Mouse (Mus musculus) ovary, postnatal 36 days (tissue): ENCODE data around the gene Pls1.
A peak's percentile ranks its signal among the peaks of the same experiment; 100 is the strongest.

Experiments used
- DNase-seq: peaks from one replicate; pipeline ENCODE4 v3.0.0; 2022; ENCODE audit warnings: low spot score, mixed read lengths

The Pls1 gene

GRCm38 (mm10) chr9:95844825-95845460, at the start of gene Pls1:
Gene Pls1, minus strand, starts transcription at chr9:95845311.
- DNase-seq = peak; percentile 84

GRCm38 (mm10) chr9:95882751-95883150, 37.6 kb upstream of the Pls1 start:
- DNase-seq = no peak

DNA sequence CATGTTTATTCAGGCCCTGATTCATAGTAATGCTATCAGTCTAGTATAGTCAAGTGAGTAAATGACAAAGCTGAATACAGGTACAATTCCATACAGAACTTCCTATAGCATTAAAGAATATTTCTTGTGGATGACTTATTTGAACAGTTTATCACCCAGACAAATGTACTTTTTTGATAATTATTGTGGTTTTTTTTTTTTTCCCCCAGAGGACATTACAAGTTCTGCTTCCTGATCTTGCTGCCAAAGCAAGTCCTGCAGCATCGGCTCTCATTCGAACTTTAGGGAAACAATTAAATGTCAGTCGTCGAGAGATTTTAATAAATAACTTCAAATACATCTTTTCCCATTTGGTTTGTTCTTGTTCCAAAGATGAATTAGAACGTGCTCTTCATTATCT, 33.1 kb upstream of the Pls1 start:
- DNase-seq = no peak

DNA sequence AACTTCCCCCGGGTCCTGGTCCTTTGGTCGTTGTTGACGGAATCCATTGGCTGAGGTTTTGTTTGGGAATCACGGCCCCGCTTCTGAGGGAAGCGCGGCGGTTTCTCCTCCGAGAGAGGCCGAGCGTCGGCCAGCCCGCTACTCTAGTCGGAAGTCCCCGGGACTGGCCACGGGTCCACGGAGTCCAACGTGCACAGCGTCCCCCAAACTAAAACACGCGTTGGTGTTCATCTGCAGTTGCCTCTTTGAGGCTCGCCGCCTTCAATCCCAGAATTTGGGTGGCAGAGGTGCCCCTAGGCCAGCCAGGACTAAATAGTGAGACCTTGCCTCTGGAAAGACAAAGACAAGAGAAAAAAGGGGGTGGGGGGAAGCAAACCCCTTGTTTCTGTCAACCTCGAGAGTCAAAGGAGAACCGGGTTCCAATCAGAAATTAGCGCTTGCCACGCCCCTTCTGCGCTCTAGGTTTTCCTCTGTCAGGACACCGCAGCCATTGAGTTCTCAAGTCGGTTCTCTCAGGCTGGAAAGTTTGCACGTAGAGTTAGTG, 13.0 kb upstream of the Pls1 start:
- no peak for DNase-seq

DNA sequence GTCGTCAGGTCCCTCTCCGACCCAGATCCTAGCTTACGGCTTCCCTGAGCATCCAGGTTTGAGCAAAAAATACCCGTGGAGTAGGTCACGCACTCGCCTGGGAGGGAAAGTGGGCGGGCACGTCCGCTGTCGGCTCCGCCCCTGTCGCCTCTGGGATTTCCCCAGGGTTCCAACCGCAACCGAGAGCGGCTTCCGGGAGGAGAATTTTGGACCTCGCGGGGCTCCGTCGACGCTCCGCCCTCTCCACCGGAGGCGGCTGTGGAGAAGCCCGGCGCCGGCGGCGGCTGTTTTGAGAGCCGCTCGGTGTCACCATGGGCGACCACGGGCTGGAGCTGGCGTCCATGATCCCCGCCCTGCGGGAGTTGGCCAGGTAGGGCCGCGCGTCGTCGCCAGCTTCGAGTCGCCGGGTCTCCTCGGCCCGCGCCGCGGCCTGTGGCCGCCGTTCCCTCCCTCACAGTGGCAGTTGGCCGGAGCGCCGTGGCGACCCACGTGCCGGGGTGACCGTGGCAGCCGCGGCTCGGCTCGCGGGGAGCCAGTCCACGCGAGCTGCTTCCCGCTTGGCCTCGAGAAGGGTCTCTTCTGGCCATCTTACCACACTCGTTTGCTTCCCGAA, 12.4 kb upstream of the Pls1 start, which contains the start of gene Atr:
TSS of gene Atr (plus strand) at position 184 of the 613 bp plus-strand sequence.
- peak; percentile 93 for DNase-seq

DNA sequence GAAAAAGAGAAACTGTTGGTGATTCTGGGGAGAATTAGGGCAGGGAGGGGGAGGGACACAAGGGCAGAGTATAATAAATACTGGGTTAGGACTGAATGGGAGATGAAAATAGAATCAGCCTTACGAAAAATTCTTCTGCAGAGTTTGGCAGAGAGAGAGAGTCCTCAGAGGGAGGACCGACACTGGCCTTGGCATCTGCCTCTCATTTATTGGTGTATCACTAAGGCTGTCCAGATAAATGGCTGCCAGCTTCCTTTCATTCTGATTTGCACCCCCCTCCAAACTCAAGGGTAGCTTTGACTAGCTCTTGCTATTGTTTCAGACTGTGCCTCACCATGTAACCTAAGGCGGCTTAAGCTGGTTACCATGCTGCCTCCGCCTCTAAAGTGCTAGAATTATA, 10.9 kb upstream of the Pls1 start:
- no peak for DNase-seq

- no peak for DNase-seq
Measured at GRCm38 (mm10) chr9:95854891-95855290, 9.8 kb upstream of the Pls1 start.

GRCm38 (mm10) chr9:95852896-95853295, 7.8 kb upstream of the Pls1 start:
- peak; percentile 43 for DNase-seq

DNA sequence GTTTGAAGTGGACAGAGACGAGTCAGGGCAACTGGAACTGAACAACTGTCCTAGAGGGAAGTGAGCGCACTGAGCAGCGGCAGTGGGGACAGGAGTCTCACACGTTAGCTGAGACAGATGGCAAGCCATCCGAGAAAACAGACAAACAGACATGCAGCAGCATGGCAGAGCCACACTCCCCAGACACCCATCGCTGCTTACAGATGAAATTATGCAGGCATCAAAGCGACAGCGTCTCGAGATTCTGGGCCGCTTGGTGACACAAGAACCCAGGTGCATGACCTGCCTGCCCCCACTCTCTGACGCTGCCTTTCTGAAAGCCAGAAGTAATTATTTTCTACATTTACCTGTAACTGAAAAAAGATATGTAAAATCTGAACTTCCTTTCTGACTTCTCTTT, 6.6 kb upstream of the Pls1 start:
- no peak for DNase-seq

DNA sequence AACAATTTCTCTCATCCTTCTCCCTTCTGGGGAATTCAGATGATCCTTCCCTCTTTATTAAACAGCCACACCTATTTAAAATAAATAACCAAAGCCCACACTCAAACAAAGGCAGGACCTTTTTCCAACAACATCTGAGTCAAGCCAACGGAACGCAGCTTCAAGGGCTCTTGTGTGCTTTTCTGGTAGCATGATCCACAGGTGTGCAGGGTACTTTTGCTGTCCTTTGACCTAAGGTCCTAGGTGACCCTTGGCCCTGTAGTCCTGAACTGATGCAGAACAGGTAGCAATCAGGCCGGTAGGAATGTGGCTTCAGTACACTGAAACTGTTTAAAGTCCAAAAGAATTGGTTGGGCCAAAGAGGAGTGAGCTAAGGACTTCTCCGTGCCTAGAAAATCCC, 600 bp upstream of the Pls1 start:
- DNase-seq = no peak

- no peak for DNase-seq
Measured at GRCm38 (mm10) chr9:95839424-95839823, 5.7 kb downstream of the Pls1 start.

DNA sequence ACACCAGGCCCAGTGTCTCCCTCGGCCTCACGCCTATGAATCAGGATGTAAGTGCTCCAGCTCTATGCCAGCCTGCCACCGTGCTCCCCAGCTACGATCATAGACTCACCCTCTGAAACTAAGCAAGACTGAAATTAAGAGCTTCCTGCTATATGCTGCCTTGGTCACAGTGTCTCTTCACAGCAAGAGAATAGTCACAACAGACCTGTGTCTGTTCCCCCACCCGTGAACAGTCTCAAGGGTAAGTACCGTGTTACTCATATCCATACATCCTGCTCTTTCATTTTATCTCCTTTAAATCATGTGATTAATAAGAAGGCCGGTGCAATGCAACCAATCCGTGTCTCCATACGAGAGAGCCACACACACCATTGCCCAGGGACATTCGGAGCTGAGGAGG, 9.4 kb downstream of the Pls1 start:
- DNase-seq = no peak

DNA sequence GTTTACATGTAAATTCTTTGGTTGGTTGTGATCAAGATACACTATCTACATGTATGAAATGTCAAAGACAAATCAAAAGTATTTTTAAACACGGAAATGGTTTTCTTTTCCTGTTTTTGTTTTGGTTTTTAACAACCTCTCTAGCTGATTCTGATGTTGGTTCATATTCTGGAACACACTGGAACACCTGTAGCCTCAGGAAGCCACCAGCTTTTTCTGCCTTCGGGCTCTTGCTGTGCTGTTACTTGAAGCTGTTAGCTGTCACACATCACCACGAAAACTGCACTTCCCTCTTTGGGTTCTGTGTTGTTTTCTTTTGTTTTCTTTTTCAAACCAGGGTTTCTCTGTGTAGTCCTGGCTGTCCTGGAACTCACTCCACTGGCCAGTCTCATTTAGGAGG, 10.3 kb downstream of the Pls1 start:
- DNase-seq = no peak

DNA sequence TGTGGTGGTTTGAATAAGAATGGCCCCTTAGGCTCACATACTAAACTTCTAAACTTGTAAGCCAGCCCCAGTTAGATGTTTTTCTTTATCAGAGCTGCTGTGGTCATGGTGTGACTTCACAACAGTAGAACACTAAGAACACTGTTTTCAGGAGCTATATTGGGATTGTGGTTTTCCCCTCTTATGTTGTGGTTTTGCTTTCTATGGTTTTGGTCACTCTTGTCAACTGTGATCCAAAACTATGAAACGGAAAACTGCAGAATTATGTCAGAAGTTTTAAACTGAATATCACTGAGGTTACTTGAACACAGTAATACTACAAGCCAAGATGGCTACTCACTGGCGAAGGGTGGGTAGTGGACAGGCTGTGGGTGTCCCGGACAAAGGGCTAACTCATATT, 12.4 kb downstream of the Pls1 start:
- no peak for DNase-seq

DNA sequence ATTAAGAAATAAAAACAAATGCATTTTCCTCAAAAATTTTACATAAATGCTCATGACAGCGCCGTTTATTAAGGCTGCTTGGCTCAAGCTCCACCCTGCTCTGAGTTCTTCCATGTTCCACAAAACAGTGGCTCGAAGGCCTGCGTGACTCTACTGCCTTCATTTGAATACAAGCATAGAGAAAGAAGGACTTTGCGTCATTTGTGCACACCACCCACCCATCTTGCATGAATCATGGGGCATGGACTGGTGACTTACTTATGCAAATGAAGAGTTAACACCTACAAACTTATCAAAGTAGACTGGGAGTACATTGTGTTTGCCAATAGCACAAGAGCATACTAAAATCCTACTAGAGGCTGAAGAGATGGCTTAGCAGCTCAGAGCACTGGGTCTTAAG, 17.5 kb downstream of the Pls1 start:
- no peak for DNase-seq

DNA sequence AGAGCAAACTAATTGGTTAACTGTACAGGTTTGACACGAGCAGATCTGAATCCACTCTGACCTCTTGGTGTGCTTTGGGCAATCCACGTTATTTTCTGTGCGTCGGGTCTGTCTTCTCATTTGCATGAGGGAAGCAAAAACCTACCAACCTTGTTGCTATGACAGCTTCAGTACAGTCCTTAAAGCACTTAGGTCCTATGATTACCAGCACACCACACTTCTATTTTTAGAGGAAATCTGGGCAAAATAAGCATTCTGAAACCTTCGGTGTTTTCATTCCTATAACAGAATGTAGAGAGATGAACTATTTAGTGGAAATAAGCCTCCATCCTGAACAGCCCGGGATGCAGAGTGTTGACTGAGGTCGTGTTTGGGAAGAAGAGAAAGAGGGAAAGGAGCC, 22.6 kb downstream of the Pls1 start:
- DNase-seq = no peak

- no peak for DNase-seq
Measured at GRCm38 (mm10) chr9:95815706-95816105, 29.4 kb downstream of the Pls1 start.

- no peak for DNase-seq
Measured at GRCm38 (mm10) chr9:95815015-95815673, 30.0 kb downstream of the Pls1 start.

DNA sequence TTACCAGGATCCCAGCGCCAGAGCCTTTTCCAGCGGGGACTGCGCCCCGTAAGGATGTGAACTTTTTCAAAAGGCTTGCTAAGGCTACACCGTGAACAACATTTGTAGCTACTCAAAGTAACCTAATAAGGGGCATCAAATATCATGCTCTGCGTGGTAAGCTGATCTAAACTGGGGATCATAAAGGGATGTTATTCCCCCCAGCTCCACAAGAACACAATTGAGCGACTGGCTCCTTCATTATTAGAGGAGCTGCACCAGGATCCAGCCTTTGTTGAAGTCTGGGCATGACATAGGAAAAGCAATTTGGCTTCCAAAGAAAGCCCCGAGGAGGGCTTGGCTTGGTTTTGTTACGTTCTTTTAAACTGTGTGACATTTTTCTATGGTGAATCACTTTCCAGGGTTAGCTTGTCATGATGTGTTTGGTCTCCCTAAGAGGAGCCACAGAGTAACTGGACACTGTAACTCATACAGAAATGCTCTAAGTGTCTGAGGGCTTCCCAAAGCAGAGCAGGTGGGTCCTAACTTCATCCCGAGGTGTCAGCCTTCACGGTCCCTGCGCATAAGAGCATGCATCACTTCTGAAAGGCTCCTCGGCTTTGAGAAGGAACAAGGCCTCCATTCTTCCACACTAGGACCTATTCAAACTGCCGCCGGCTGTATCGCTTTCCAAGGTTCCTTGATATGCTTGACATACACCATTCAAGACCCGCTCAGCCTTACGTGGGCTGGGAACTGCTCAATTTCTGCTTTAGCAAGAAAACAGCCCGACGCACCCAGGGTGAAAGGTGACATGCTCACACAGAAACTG, 31.2 kb downstream of the Pls1 start:
- no peak for DNase-seq

DNA sequence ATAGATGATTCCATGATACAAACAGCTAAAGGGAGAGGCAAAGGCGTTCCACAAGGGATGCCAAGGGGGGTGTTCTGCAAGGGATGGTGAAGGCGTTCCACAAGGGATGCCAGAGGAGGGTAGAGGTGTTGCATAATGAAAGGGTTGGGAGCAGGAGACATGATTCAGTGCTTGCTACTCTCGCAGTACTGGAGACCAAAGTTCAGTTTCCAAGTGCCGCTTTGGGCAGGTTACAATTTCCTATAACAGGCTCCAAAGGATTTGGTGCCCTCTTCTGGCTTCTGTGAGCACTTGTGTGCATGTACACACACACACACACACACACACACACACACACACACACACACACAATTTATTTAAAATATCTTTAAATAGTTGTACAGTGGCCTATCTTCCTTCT, 33.3 kb downstream of the Pls1 start:
- no peak for DNase-seq

DNA sequence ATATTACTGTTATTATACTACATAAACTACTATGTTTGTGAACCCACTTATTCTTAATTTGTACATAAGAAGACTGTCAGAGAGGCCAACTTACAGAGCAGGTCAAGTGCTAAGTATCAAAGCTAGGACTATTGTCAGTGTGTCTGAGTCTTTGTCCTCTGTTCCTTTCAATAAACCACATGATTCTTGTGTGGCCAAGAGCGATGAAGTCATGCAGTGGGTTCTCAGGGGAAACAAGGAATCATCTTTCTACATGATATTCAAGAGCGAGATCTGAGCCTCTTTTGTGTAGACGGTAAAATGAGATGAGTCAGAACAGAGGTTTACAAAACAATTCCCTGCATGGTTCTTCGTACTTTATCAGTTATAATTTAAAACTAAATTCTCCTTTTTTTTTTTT, 35.5 kb downstream of the Pls1 start:
- DNase-seq = no peak

DNA sequence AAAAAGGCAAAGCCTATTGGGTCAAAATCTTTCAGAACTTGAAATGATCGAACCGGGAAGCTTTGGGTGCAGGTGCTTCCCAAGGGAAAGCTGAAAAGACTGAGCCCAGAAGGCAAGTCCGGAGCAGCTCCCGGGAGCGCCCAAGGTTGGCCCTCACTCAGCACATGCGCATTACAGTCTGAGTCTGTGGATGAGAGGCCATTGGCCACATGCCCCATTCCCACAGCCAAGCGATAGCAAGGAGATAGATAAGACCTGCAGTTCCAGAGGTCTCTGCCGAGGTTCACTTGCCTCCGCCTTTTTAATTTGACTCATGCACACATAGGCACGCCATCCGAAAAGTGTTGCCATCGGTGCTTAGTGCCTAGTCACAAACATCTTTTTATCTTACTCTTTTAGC, 39.7 kb downstream of the Pls1 start:
- peak; percentile 19 for DNase-seq
